Mouse (Mus musculus): ENCODE data around the gene Serinc4. TPM values are rescaled to one million over a fixed set of nuclear protein-coding genes. Genes with fewer than 3 reads are reported as not detected.

Serinc4 gene
- polyA plus RNA-seq, 1 experiment = not detected

- TF ChIP-seq CTCF (IDR thresholded peaks at IDR 0.05; ENCODE audit: low read depth, low read length) = no peak
- TF ChIP-seq POLR2A (IDR thresholded peaks at IDR 0.05; ENCODE audit: borderline replicate concordance, low read depth, low read length) = no peak
- Histone ChIP-seq H3K4me3 (ENCODE audit: insufficient read depth, low read length) (no peak overlapping the region), H3K4me1 (ENCODE audit: control insufficient read depth, insufficient read depth, low read length) (peaks cover 7% of the 10 kb centered on the region), H3K27ac (ENCODE audit: insufficient read depth, low read depth, low read length) (no peak overlapping the region)
These were observed 33.4 kb downstream of the Serinc4 start for GRCm38 (mm10) chr2:121423166-121423565.

GRCm38 (mm10) chr2:121418476-121418875 lies 38.1 kb downstream of the Serinc4 start:
- H3K27ac ChIP-seq (ENCODE audit: insufficient read depth, low read depth, low read length) = no peak overlapping the region
- no peak overlapping the region for H3K4me3 ChIP-seq (ENCODE audit: insufficient read depth, low read length)
- peaks cover 20% of the 10 kb centered on the region for H3K4me1 ChIP-seq (ENCODE audit: control insufficient read depth, insufficient read depth, low read length)
- TF ChIP-seq POLR2A (IDR thresholded peaks at IDR 0.05; ENCODE audit: borderline replicate concordance, low read depth, low read length) (no peak), CTCF (IDR thresholded peaks at IDR 0.05; ENCODE audit: low read depth, low read length) (no peak)

- Histone ChIP-seq H3K4me1 (ENCODE audit: control insufficient read depth, insufficient read depth, low read length) (peaks cover 25% of the 10 kb centered on the region), H3K4me3 (ENCODE audit: insufficient read depth, low read length) (no peak overlapping the region; the same call in 1 of the 2 replicates), H3K27ac (ENCODE audit: insufficient read depth, low read depth, low read length) (no peak overlapping the region)
- TF ChIP-seq CTCF (IDR thresholded peaks at IDR 0.05; ENCODE audit: low read depth, low read length) = no peak
- TF ChIP-seq POLR2A (IDR thresholded peaks at IDR 0.05; ENCODE audit: borderline replicate concordance, low read depth, low read length) = no peak
These were observed 40.2 kb downstream of the Serinc4 start for GRCm38 (mm10) chr2:121416356-121416755.

GRCm38 (mm10) chr2:121415591-121415990 lies 41.0 kb downstream of the Serinc4 start:
- TF ChIP-seq POLR2A (IDR thresholded peaks at IDR 0.05; ENCODE audit: borderline replicate concordance, low read depth, low read length) = no peak
- TF ChIP-seq CTCF (IDR thresholded peaks at IDR 0.05; ENCODE audit: low read depth, low read length) = no peak
- H3K4me3 ChIP-seq (ENCODE audit: insufficient read depth, low read length) = peak overlapping the region; percentile 42
- H3K4me1 ChIP-seq (ENCODE audit: control insufficient read depth, insufficient read depth, low read length) = peaks cover 25% of the 10 kb centered on the region
- no peak overlapping the region for H3K27ac ChIP-seq (ENCODE audit: insufficient read depth, low read depth, low read length)

GRCm38 (mm10) chr2:121415103-121415502 lies 41.5 kb downstream of the Serinc4 start:
- Histone ChIP-seq H3K4me1 (ENCODE audit: control insufficient read depth, insufficient read depth, low read length) (peaks cover 25% of the 10 kb centered on the region), H3K4me3 (ENCODE audit: insufficient read depth, low read length) (peak overlapping the region; percentile 37), H3K27ac (ENCODE audit: insufficient read depth, low read depth, low read length) (no peak overlapping the region)
- no peak for TF ChIP-seq POLR2A (IDR thresholded peaks at IDR 0.05; ENCODE audit: borderline replicate concordance, low read depth, low read length)
- TF ChIP-seq CTCF (IDR thresholded peaks at IDR 0.05; ENCODE audit: low read depth, low read length) = no peak

- H3K4me1 ChIP-seq (ENCODE audit: control insufficient read depth, insufficient read depth, low read length) = peaks cover 25% of the 10 kb centered on the region
- H3K4me3 ChIP-seq (ENCODE audit: insufficient read depth, low read length) = peak overlapping the region; percentile 98
- H3K27ac ChIP-seq (ENCODE audit: insufficient read depth, low read depth, low read length) = peak overlapping the region; percentile 89
- TF ChIP-seq POLR2A (IDR thresholded peaks at IDR 0.05; ENCODE audit: borderline replicate concordance, low read depth, low read length) (no peak), CTCF (IDR thresholded peaks at IDR 0.05; ENCODE audit: low read depth, low read length) (no peak)
These were observed 42.4 kb downstream of the Serinc4 start for GRCm38 (mm10) chr2:121414139-121414685.

- Histone ChIP-seq H3K4me3 (ENCODE audit: insufficient read depth, low read length) (peak within 1 kb of the TSS; percentile 98), H3K4me1 (ENCODE audit: control insufficient read depth, insufficient read depth, low read length) (peaks cover 20% of the 10 kb centered on the region), H3K27ac (ENCODE audit: insufficient read depth, low read depth, low read length) (peak within 1 kb of the TSS; percentile 89)
- TF ChIP-seq CTCF (IDR thresholded peaks at IDR 0.05; ENCODE audit: low read depth, low read length) = no peak
- 0 out of 2 replicates have a peak, but pooled peaks have one; percentile 35 for TF ChIP-seq POLR2A (IDR thresholded peaks at IDR 0.05; ENCODE audit: borderline replicate concordance, low read depth, low read length)
These were observed 43.1 kb downstream of the Serinc4 start, which contains the start of the genes Pdia3 and Catsper2 for GRCm38 (mm10) chr2:121413387-121414042. TSS of gene Pdia3 (plus strand) at chr2:121413775. TSS of gene Catsper2 (minus strand) at chr2:121413792.

GRCm38 (mm10) chr2:121412843-121413386 lies 43.7 kb downstream of the Serinc4 start:
- Histone ChIP-seq H3K4me3 (ENCODE audit: insufficient read depth, low read length) (peak overlapping the region; percentile 87), H3K4me1 (ENCODE audit: control insufficient read depth, insufficient read depth, low read length) (peaks cover 17% of the 10 kb centered on the region), H3K27ac (ENCODE audit: insufficient read depth, low read depth, low read length) (peak overlapping the region; percentile 87)
- TF ChIP-seq CTCF (IDR thresholded peaks at IDR 0.05; ENCODE audit: low read depth, low read length) = no peak
- TF ChIP-seq POLR2A (IDR thresholded peaks at IDR 0.05; ENCODE audit: borderline replicate concordance, low read depth, low read length) = no peak

GRCm38 (mm10) chr2:121408160-121408559 lies 48.4 kb downstream of the Serinc4 start:
- Histone ChIP-seq H3K4me1 (ENCODE audit: control insufficient read depth, insufficient read depth, low read length) (peaks cover 6% of the 10 kb centered on the region), H3K27ac (ENCODE audit: insufficient read depth, low read depth, low read length) (no peak overlapping the region), H3K4me3 (ENCODE audit: insufficient read depth, low read length) (no peak overlapping the region)
- TF ChIP-seq POLR2A (IDR thresholded peaks at IDR 0.05; ENCODE audit: borderline replicate concordance, low read depth, low read length) = no peak
- TF ChIP-seq CTCF (IDR thresholded peaks at IDR 0.05; ENCODE audit: low read depth, low read length) = peak; percentile 36; the same call in 1 of the 2 replicates

- H3K27ac ChIP-seq (ENCODE audit: insufficient read depth, low read depth, low read length) = no peak overlapping the region
- H3K4me1 ChIP-seq (ENCODE audit: control insufficient read depth, insufficient read depth, low read length) = no peaks in the 10 kb centered on the region
- no peak for TF ChIP-seq POLR2A (IDR thresholded peaks at IDR 0.05; ENCODE audit: borderline replicate concordance, low read depth, low read length)
- TF ChIP-seq CTCF (IDR thresholded peaks at IDR 0.05; ENCODE audit: low read depth, low read length) = no peak
- H3K4me3 ChIP-seq (ENCODE audit: insufficient read depth, low read length) = no peak overlapping the region
These were observed 53.3 kb downstream of the Serinc4 start for GRCm38 (mm10) chr2:121403296-121403695.
